Comparison of ENCODE assay signal across 29 mouse cellular contexts in genomic region chr10:21548871-21549505, GRCm38 (mm10). TPM values are rescaled to one million over a fixed set of nuclear protein-coding genes. Genes with fewer than 3 reads are reported as not detected.
"Had no signal": no experiment of that assay in that cellular context is flagged by ENCODE, and none has a peak within 500 bp of the region (broad histone marks: within the 10 kb centered on the region; RNA-seq: fewer than 3 reads in every experiment).

No protein-coding gene starts in this region.

- H3K27me3 ChIP-seq: limb, embryonic 12.5 days; limb, embryonic 15.5 days; midbrain, embryonic 13.5 days; neural tube, embryonic 13.5 days; stomach, embryonic 15.5 days had no signal

- H3K9me3 ChIP-seq: limb, embryonic 12.5 days; limb, embryonic 15.5 days; megakaryocyte, embryonic 14.5 days; midbrain, embryonic 10.5 days; midbrain, embryonic 13.5 days; neural tube, embryonic 13.5 days; stomach, embryonic 15.5 days had no signal

- ATAC-seq: midbrain, embryonic 13.5 days; midbrain, embryonic 16.5 days had no signal

- H3K4me2 ChIP-seq: limb, embryonic 12.5 days; limb, embryonic 15.5 days; liver, embryonic 11.5 days; midbrain, embryonic 13.5 days; neural tube, embryonic 13.5 days; stomach, embryonic 15.5 days had no signal

- H3K36me3 ChIP-seq: limb, embryonic 12.5 days; limb, embryonic 15.5 days; midbrain, embryonic 10.5 days; midbrain, embryonic 13.5 days; neural tube, embryonic 13.5 days; stomach, embryonic 15.5 days had no signal

- H3K4me3 ChIP-seq: limb, embryonic 12.5 days; limb, embryonic 15.5 days; megakaryocyte, embryonic 14.5 days; midbrain, embryonic 10.5 days; midbrain, embryonic 13.5 days; myocyte; neural tube, embryonic 13.5 days; stomach, embryonic 15.5 days had no signal

- DNase-seq: kidney, adult 11 months; kidney, adult 8-10 months; kidney, postnatal 4 days; left cerebral cortex, postnatal 4 days; liver, postnatal 0 days; lung, postnatal 10 days; lung, postnatal 36 days; retina, postnatal 1 day; right cerebral cortex, postnatal 25 days; spleen, adult 18-20 months; thymus, postnatal 25 days had no signal

- H3K9ac ChIP-seq: limb, embryonic 12.5 days; limb, embryonic 15.5 days; liver, embryonic 14.5 days; liver, postnatal 0 days; midbrain, embryonic 13.5 days; neural tube, embryonic 13.5 days; stomach, embryonic 15.5 days had no signal

- H3K4me1 ChIP-seq: stomach, embryonic 15.5 days had no signal

- H3K27ac ChIP-seq: kidney, postnatal 0 days; limb, embryonic 12.5 days; limb, embryonic 15.5 days; liver, embryonic 14.5 days; midbrain, embryonic 10.5 days; midbrain, embryonic 13.5 days; neural tube, embryonic 13.5 days; stomach, embryonic 15.5 days had no signal

RNA-seq across cellular contexts. Expression of gene 1700020N01Rik, which starts 44.0 kb away (rescaled TPM):
- total RNA-seq: layer of hippocampus, adult 18-20 months; layer of hippocampus, postnatal 14 days; left cerebral cortex, adult 8-10 months; left cerebral cortex, postnatal 14 days; left cerebral cortex, postnatal 4 days; monocyte, adult 5-6 weeks; neutrophil, adult 5-6 weeks had no signal
- polyA plus RNA-seq: limb, embryonic 12.5 days; limb, embryonic 15.5 days; liver, embryonic 11.5 days; liver, embryonic 14.5 days; midbrain, embryonic 10.5 days; midbrain, embryonic 13.5 days; midbrain, embryonic 16.5 days; myocyte; neural tube, embryonic 13.5 days; stomach, embryonic 15.5 days had no signal
